Mouse (Mus musculus) ES-E14 (cell line): ENCODE results near the gene Igsf23. TPM values are rescaled to one million over a fixed set of nuclear protein-coding genes. Genes with fewer than 3 reads are reported as not detected.
A peak's percentile ranks its signal among the peaks of the same experiment; 100 is the strongest.
"Not testable (repeated sequence)": the region's sequence is repeated elsewhere in the genome, so short reads cannot be mapped to it uniquely, and the experiment has no call there.

ENCODE experiments used
- DNase-seq: peaks from one replicate; pipeline ENCODE4 v3.0.0-alpha.2; 2013; ENCODE audit warnings: low read depth, low spot score
- H3K27ac ChIP-seq: 2 replicates; pipeline ENCODE4 v1.5.1; 2012; ENCODE audit warnings: low read depth, mild to moderate bottlenecking, low read length, moderate library complexity, mixed read lengths; ENCODE audit not compliant: poor library complexity, insufficient read depth, severe bottlenecking
- H3K36me3 ChIP-seq: 2 replicates; pipeline ENCODE4 v1.6.1; 2012; ENCODE audit warnings: mild to moderate bottlenecking, low read length, moderate library complexity, mixed read lengths; ENCODE audit not compliant: control insufficient read depth, poor library complexity, insufficient read depth, severe bottlenecking
- H3K4me1 ChIP-seq, 2 experiments: fragments of 150-350 bp in 1 of 2; sonication (generic) in 1 of 2; 2 replicates each; pipeline ENCODE4 v1.6.1; 2012; ENCODE audit warnings: low read length in 2 of 2, mild to moderate bottlenecking in 1 of 2, mixed read lengths in 1 of 2; ENCODE audit not compliant: control insufficient read depth in 2 of 2, insufficient read depth in 2 of 2, poor library complexity in 1 of 2
- H3K4me3 ChIP-seq, 2 experiments: fragments of 150-350 bp in 1 of 2; sonication (generic) in 1 of 2; 2 replicates each; pipeline ENCODE4 v1.5.1; 2012; ENCODE audit warnings: low read length in 2 of 2, low read depth in 1 of 2, mild to moderate bottlenecking in 1 of 2, mixed read lengths in 1 of 2; ENCODE audit not compliant: insufficient read depth in 1 of 2, poor library complexity in 1 of 2, severe bottlenecking in 1 of 2
- H3K9ac ChIP-seq: 2 replicates; pipeline ENCODE4 v1.6.1; 2012; ENCODE audit warnings: low read depth, mild to moderate bottlenecking, low read length, mixed read lengths; ENCODE audit not compliant: poor library complexity, insufficient read depth, severe bottlenecking
- H3K9me3 ChIP-seq: fragments of 150-350 bp; sonication (generic); 2 replicates; pipeline ENCODE4 v1.6.1; 2012; ENCODE audit warnings: low read depth, mild to moderate bottlenecking, low read length; ENCODE audit not compliant: control insufficient read depth, insufficient read depth
- CHD2 ChIP-seq: IDR thresholded peaks from 2 replicates; pipeline ENCODE4 v1.6.1; 2014; ENCODE audit warnings: mild to moderate bottlenecking, low read depth, low read length, inconsistent platforms
- HCFC1 ChIP-seq: IDR thresholded peaks from 2 replicates; pipeline ENCODE4 v1.6.1; 2012; ENCODE audit warnings: low read length, inconsistent platforms, borderline replicate concordance; ENCODE audit not compliant: insufficient read depth
- MAFK ChIP-seq: IDR thresholded peaks from 2 replicates; pipeline ENCODE4 v1.6.1; 2014; ENCODE audit warnings: mild to moderate bottlenecking, low read depth, low read length, inconsistent platforms; ENCODE audit not compliant: insufficient read depth
- ZC3H11A ChIP-seq: IDR thresholded peaks from 2 replicates; pipeline ENCODE4 v1.6.1; 2012; ENCODE audit warnings: low read depth, mild to moderate bottlenecking, inconsistent platforms, low read length, borderline replicate concordance
- ZNF384 ChIP-seq: IDR thresholded peaks from 2 replicates; pipeline ENCODE4 v1.6.1; 2012; ENCODE audit warnings: low read depth, low read length, inconsistent platforms
- in situ Hi-C, 2 experiments: fragments of 600-800 bp; cut with MboI; formaldehyde crosslinking; loops; one replicate each; pipeline ENCODE4 v1.15.1; 2025; ENCODE audit warnings: low sequenced_read_pairs in 2 of 2, inconsistent platforms in 1 of 2; ENCODE audit not compliant: unreplicated experiment in 2 of 2
- total RNA-seq: library from RNA; depleted of rRNA; stranded (reverse); fragments of 300-350 nt; gene quantifications from 2 replicates; pipeline ENCODE4 v1.2.3, GENCODE M21; 2012

The Igsf23 gene
- total RNA-seq, 1 experiment, result 4.6 TPM

DNA sequence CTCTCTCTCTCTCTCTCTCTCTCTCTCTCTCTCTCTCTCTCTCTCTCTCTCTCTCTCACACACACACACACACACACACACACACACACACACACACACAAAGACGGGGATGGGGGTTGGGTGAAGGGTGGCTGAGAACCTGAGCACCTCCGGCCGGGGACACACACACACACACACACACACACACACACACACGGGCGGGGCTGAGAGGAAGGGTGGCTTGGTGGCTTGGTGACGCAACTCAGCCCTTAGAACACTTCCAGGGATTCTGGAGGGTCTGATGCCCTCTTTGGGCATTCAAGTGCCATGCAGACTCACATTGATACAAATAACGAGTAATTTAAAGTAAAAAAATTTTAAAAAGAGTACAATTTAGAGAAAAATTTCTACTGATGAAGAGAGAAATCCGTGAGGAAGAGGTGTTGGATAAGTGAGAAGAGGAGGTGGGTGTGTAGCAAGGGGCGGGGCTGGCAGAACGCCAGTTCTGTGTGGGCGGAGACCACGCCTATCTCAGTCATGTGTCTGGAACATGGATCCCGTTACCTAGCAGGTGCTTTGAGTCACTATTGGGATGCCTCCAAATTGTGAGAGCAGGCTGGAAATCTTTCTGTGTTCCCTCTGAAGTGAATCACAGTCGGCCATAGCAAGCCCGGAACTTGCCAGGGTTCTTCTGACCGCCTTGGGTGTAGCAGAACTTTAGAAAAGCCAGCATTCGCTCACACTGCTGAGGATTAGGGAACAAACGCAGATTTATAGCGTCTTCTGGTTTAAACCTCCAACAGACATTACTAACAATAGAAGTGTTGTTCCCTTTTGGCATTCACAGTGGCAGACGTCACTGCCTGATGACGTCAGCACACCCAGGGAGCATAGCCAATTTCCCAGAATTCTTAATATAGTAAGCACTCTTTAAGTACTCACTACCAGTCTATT is 17.4 kb downstream of the Igsf23 start:
- H3K36me3 ChIP-seq, result no peaks in the 10 kb centered on the region
- no peak for DNase-seq
- no peak for TF ChIP-seq ZC3H11A
- no peak for TF ChIP-seq HCFC1
- no peak for TF ChIP-seq CHD2
- no peak for TF ChIP-seq ZNF384
- no peak for TF ChIP-seq MAFK
- no peaks in the 10 kb centered on the region for H3K9me3 ChIP-seq
- peak overlapping the region; percentile 27; the same call in 1 of the 2 replicates for H3K9ac ChIP-seq
- H3K4me1 ChIP-seq, result peaks cover 13 to 43% of the 10 kb centered on the region in 2 experiments
- peak overlapping the region in 1 of 2 experiments; percentile 58; a peak in 2 of 4 replicates for H3K4me3 ChIP-seq
- in situ Hi-C loops, result no loop called here
- H3K27ac ChIP-seq, result peak overlapping the region; percentile 48; the same call in 1 of the 2 replicates

DNA sequence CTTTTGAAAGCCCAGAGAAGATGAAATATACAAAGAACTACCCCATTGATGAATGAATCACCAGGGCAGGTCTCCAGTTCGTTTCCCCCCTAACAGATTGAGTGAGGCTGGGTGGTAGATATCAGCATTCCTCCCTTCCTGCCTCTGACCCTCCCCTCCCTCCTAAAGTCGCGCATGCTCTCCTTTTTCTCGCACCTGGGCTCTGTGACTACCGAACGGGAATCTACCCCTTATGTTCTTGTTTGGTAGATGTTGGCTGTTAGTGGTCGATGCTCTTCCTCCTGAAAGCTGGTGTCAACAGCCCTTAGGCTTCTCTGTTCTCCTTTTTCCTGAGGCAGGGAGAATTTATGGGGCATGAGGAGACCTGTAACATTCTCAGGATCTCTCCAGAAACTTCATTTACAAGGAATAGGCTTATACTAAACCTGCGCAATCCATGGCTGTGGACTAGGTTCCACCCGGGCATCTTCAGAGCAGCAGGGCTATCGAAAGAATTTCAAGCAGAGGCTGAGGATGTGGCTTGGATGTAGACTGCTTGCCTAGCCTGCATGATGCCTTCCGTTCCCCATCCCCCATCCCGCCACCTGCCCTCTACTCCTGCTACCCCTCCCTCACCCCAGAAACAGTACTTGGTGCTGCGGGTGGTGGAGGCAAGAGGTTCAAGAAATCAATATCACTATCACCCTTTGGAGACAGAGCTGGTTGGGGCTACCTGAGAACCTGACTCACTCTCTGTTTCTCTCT is 18.3 kb downstream of the Igsf23 start:
- Histone ChIP-seq H3K4me3 (no peak overlapping the region; a peak in 1 of 4 replicates), H3K27ac (peak overlapping the region; percentile 14; the same call in 1 of the 2 replicates)

DNA sequence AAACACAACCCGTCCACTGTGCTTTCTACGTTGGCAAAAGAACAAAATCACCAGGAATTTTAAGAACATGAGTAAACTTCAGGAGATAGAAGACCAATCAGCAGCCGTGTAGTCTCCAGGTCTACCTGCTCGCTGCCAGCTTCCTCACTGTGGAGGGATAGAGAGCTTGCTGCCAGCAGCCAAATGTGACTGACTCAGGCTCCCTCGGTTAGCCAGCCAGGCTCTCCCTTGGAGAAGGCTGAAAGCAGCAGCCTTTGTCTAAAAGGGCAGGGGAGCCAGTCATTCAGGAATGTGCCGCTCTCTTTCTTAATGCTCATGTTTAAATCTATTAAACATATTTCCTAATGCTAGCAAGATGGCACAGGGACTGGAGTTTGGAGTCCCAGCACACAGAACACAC is 20.1 kb downstream of the Igsf23 start:
- in situ Hi-C loops, H3K36me3 ChIP-seq, H3K9me3 ChIP-seq, H3K4me3 ChIP-seq, DNase-seq, H3K27ac ChIP-seq, H3K9ac ChIP-seq: not testable (repeated sequence)
- peaks cover 9 to 29% of the 10 kb centered on the region in 2 experiments for H3K4me1 ChIP-seq

More for the DNA sequence above, 18.3 kb downstream of the Igsf23 start:
- TF ChIP-seq ZC3H11A (no peak), CHD2 (no peak), HCFC1 (no peak), ZNF384 (no peak), MAFK (no peak)
- Histone ChIP-seq H3K36me3 (no peaks in the 10 kb centered on the region), H3K9ac (peak overlapping the region; percentile 27; the same call in 1 of the 2 replicates), H3K9me3 (no peaks in the 10 kb centered on the region), H3K4me1 (peaks cover 10 to 36% of the 10 kb centered on the region in 2 experiments)
- DNase-seq, result no peak
- in situ Hi-C loops, result no loop called here

DNA sequence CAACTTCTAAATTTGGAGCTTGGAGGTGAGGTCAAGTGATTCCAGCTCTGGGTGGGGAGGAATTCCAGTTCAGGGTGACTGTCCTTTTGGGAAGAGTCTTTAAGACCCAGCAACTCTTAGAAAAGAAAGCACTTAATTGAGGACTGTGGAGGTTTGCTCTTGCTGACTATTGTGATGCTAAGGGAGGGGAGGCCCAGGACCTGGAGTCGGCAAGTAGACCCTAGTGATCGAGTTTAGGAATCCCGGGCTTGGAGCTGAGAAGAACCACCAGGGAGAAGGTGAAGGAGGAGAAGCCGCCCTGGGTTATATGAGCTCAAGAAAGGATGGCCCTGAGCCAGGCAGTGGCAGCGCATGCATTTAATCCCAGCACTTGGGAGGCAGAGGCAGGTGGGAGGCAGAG is 22.1 kb downstream of the Igsf23 start:
- in situ Hi-C loops, result no loop called here
- H3K4me1 ChIP-seq, result peaks cover 9 to 25% of the 10 kb centered on the region in 2 experiments
- DNase-seq, result no peak
- no peak for TF ChIP-seq CHD2
- no peak for TF ChIP-seq ZNF384
- TF ChIP-seq ZC3H11A, result no peak
- no peak for TF ChIP-seq HCFC1
- no peak for TF ChIP-seq MAFK
- no peaks in the 10 kb centered on the region for H3K36me3 ChIP-seq
- H3K9ac ChIP-seq, result peak overlapping the region; percentile 26; the same call in 1 of the 2 replicates
- peak overlapping the region; percentile 94 for H3K27ac ChIP-seq
- no peaks in the 10 kb centered on the region for H3K9me3 ChIP-seq
- H3K4me3 ChIP-seq, result peak overlapping the region in 1 of 2 experiments; percentile 27; a peak in 1 of 4 replicates
